Mouse (Mus musculus): ENCODE measurements around the gene Nrgn. TPM values are rescaled to one million over a fixed set of nuclear protein-coding genes. Genes with fewer than 3 reads are reported as not detected.

The Nrgn gene
- 3.6 and 4.8 TPM in 2 replicates for total RNA-seq (2021)
- long read RNA-seq, experiment 1, partial matches to known transcripts: 0 of 7 reads
- long read RNA-seq, experiment 1, other reads (novel, unspliced or antisense): 7 of 7 reads
- long read RNA-seq, experiment 2, partial matches to known transcripts: 0 of 2 reads
- long read RNA-seq, experiment 2, other reads (novel, unspliced or antisense): 2 of 2 reads

GRCm38 (mm10) chr9:37552536-37553293 is at the start of gene Nrgn:
Gene Nrgn, minus strand, starts transcription at chr9:37552904.
- peak; percentile 90 for DNase-seq

GRCm38 (mm10) chr9:37600538-37601205 is 48.0 kb upstream of the Nrgn start:
- no peak for DNase-seq

GRCm38 (mm10) chr9:37598637-37599036 is 45.9 kb upstream of the Nrgn start:
- no peak for DNase-seq

- DNase-seq: no peak
Observed at GRCm38 (mm10) chr9:37595570-37595969, 42.9 kb upstream of the Nrgn start.

- DNase-seq: no peak
Observed at GRCm38 (mm10) chr9:37593690-37594089, 41.0 kb upstream of the Nrgn start.

- no peak for DNase-seq
Observed at GRCm38 (mm10) chr9:37592633-37593032, 39.9 kb upstream of the Nrgn start.

GRCm38 (mm10) chr9:37592025-37592424 is 39.3 kb upstream of the Nrgn start:
- no peak for DNase-seq

GRCm38 (mm10) chr9:37590381-37590780 is 37.7 kb upstream of the Nrgn start:
- DNase-seq: no peak

GRCm38 (mm10) chr9:37586718-37587117 is 34.0 kb upstream of the Nrgn start:
- DNase-seq: no peak

- no peak for DNase-seq
Observed at GRCm38 (mm10) chr9:37583594-37583993, 30.9 kb upstream of the Nrgn start.

GRCm38 (mm10) chr9:37576436-37576930 is 23.8 kb upstream of the Nrgn start:
- DNase-seq: peak; percentile 24

- DNase-seq: no peak
Observed at GRCm38 (mm10) chr9:37572204-37572876, 19.6 kb upstream of the Nrgn start.

- no peak for DNase-seq
Observed at GRCm38 (mm10) chr9:37569231-37569835, 16.6 kb upstream of the Nrgn start.

GRCm38 (mm10) chr9:37568605-37569214 is 16.0 kb upstream of the Nrgn start:
- no peak for DNase-seq

- peak; percentile 38 for DNase-seq
Observed at GRCm38 (mm10) chr9:37567892-37568604, 15.3 kb upstream of the Nrgn start.

- DNase-seq: no peak
Observed at GRCm38 (mm10) chr9:37567454-37567853, 14.8 kb upstream of the Nrgn start.

- no peak for DNase-seq
Observed at GRCm38 (mm10) chr9:37567019-37567418, 14.3 kb upstream of the Nrgn start.

- DNase-seq: no peak
Observed at GRCm38 (mm10) chr9:37563805-37564204, 11.1 kb upstream of the Nrgn start.

GRCm38 (mm10) chr9:37560617-37561016 is 7.9 kb upstream of the Nrgn start:
- DNase-seq: no peak

- DNase-seq: no peak
Observed at GRCm38 (mm10) chr9:37556366-37556765, 3.7 kb upstream of the Nrgn start.

Measured in adrenal gland, postnatal 14 days (tissue).